Mouse (Mus musculus): Measurements from ENCODE around the gene Sec23a.

DNA sequence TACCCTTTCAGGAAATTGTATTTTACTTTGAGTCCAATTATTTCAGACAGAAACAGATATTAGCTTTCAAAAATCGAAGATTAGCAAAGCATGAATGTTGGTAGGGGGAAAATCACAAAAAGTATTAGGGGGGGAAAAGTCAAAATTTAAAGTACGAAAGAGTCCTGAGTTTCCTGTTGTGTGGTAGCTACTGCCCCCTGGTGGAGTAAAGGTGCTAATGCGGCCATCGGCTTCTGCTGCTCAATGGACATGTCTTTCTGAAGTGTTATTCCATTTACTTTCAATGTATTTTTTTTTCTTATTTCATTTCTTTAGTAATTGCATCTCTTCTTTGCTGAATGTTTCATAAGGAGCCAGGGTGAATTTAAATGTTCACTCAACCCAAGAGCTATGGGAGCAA lies 64.6 kb downstream of the Sec23a start:
- TF ChIP-seq CHD2 (IDR thresholded peaks at IDR 0.05; ENCODE audit: low read length) (no peak), SMC3 (IDR thresholded peaks at IDR 0.05; ENCODE audit: low read depth, low read length) (peak; percentile 57), JUND (conservative IDR thresholded peaks at IDR 0.05; ENCODE audit: low read depth, low read length) (no peak), CTCF (conservative IDR thresholded peaks at IDR 0.05 in 1 of 2, IDR thresholded peaks at IDR 0.05 in 1 of 2; ENCODE audit: low read depth in 2 of 2, low read length in 2 of 2) (peak; percentile 86 to 97), JUN (IDR thresholded peaks at IDR 0.05; ENCODE audit: insufficient read depth, low read depth, low read length) (no peak), USF2 (conservative IDR thresholded peaks at IDR 0.05; ENCODE audit: low read depth, low read length) (no peak), POLR2A (IDR thresholded peaks at IDR 0.05; ENCODE audit: low read depth, low read length) (no peak), EP300 (IDR thresholded peaks at IDR 0.05; ENCODE audit: low read length) (no peak), ZC3H11A (IDR thresholded peaks at IDR 0.05; ENCODE audit: low read depth, low read length) (no peak), ZKSCAN1 (IDR thresholded peaks at IDR 0.05; ENCODE audit: borderline replicate concordance, low read depth, low read length) (no peak), NELFE (IDR thresholded peaks at IDR 0.05; ENCODE audit: low read depth, low read length) (no peak)

Data from CH12.LX (cell line).